Mouse (Mus musculus): ENCODE results near the gene Ndufa8.

Gene Ndufa8

GRCm38 (mm10) chr2:36048748-36049566 lies at the start of gene Ndufa8, which contains the start of gene Morn5:
Gene Ndufa8 (minus strand): TSS chr2:36049406.
Gene Morn5 (plus strand): TSS chr2:36049458.
- DNase-seq (ENCODE audit: low spot score in 2 of 2) = peak; percentile 98 to 99

GRCm38 (mm10) chr2:36098021-36098420 lies 48.8 kb upstream of the Ndufa8 start:
- no peak for DNase-seq (ENCODE audit: low spot score in 2 of 2)

- no peak for DNase-seq (ENCODE audit: low spot score in 2 of 2)
Measured at GRCm38 (mm10) chr2:36097129-36097815, 48.1 kb upstream of the Ndufa8 start.

GRCm38 (mm10) chr2:36093914-36094475 lies 44.8 kb upstream of the Ndufa8 start:
- no peak for DNase-seq (ENCODE audit: low spot score in 2 of 2)

- no peak for DNase-seq (ENCODE audit: low spot score in 2 of 2)
Measured at GRCm38 (mm10) chr2:36093301-36093700, 44.1 kb upstream of the Ndufa8 start.

GRCm38 (mm10) chr2:36092748-36093147 lies 43.5 kb upstream of the Ndufa8 start:
- DNase-seq (ENCODE audit: low spot score in 2 of 2) = no peak

GRCm38 (mm10) chr2:36090853-36091741 lies 41.9 kb upstream of the Ndufa8 start:
- DNase-seq (ENCODE audit: low spot score in 2 of 2) = no peak

- no peak for DNase-seq (ENCODE audit: low spot score in 2 of 2)
Measured at GRCm38 (mm10) chr2:36089190-36089589, 40.0 kb upstream of the Ndufa8 start.

GRCm38 (mm10) chr2:36085041-36085440 lies 35.8 kb upstream of the Ndufa8 start:
- DNase-seq (ENCODE audit: low spot score in 2 of 2) = no peak

GRCm38 (mm10) chr2:36082802-36083580 lies 33.8 kb upstream of the Ndufa8 start:
- no peak for DNase-seq (ENCODE audit: low spot score in 2 of 2)

GRCm38 (mm10) chr2:36081446-36081845 lies 32.2 kb upstream of the Ndufa8 start:
- no peak for DNase-seq (ENCODE audit: low spot score in 2 of 2)

GRCm38 (mm10) chr2:36077160-36077761 lies 28.1 kb upstream of the Ndufa8 start:
- DNase-seq (ENCODE audit: low spot score in 2 of 2) = no peak

GRCm38 (mm10) chr2:36075210-36075609 lies 26.0 kb upstream of the Ndufa8 start:
- DNase-seq (ENCODE audit: low spot score in 2 of 2) = no peak

GRCm38 (mm10) chr2:36073781-36074180 lies 24.6 kb upstream of the Ndufa8 start:
- DNase-seq (ENCODE audit: low spot score in 2 of 2) = no peak

- DNase-seq (ENCODE audit: low spot score in 2 of 2) = no peak
Measured at GRCm38 (mm10) chr2:36071660-36072305, 22.6 kb upstream of the Ndufa8 start.

- DNase-seq (ENCODE audit: low spot score in 2 of 2) = no peak
Measured at GRCm38 (mm10) chr2:36067132-36067531, 17.9 kb upstream of the Ndufa8 start.

- no peak for DNase-seq (ENCODE audit: low spot score in 2 of 2)
Measured at GRCm38 (mm10) chr2:36061409-36061808, 12.2 kb upstream of the Ndufa8 start.

- no peak for DNase-seq (ENCODE audit: low spot score in 2 of 2)
Measured at GRCm38 (mm10) chr2:36056248-36056647, 7.0 kb upstream of the Ndufa8 start.

GRCm38 (mm10) chr2:36053249-36053648 lies 4.0 kb upstream of the Ndufa8 start:
- DNase-seq (ENCODE audit: low spot score in 2 of 2) = peak; percentile 13 to 18

- DNase-seq (ENCODE audit: low spot score in 2 of 2) = no peak
Measured at GRCm38 (mm10) chr2:36049567-36049954, 355 bp upstream of the Ndufa8 start.
